Mouse (Mus musculus) heart, postnatal 0 days (tissue): ENCODE data around the gene Dyrk1a. TPM values are rescaled to one million over a fixed set of nuclear protein-coding genes. Genes with fewer than 3 reads are reported as not detected.

Experiments
- ATAC-seq: fragments of 200-750 bp; cut with Nextera tagmentation; 2 replicates; pipeline ENCODE4 v1.8.0; 2017; ENCODE audit warnings: low read depth, moderate number of reproducible peaks, moderate library complexity; ENCODE audit not compliant: insufficient read depth
- DNase-seq: peaks from one replicate; pipeline ENCODE4 v3.0.0-alpha.2; 2016; ENCODE audit warnings: low spot score
- H3K27ac ChIP-seq: fragments of 300-500 bp; sonication (generic); 2 replicates; pipeline ENCODE4 v1.5.1; 2014; ENCODE audit warnings: low read depth, mild to moderate bottlenecking
- H3K27me3 ChIP-seq: fragments of 300-500 bp; sonication (generic); 2 replicates; pipeline ENCODE4 v1.6.1; 2014; ENCODE audit warnings: low read length, mixed read lengths; ENCODE audit not compliant: control insufficient read depth, insufficient read depth
- H3K36me3 ChIP-seq: fragments of 300-500 bp; sonication (generic); replicated peaks from 2 replicates; pipeline ENCODE4 v1.6.1; 2014; ENCODE audit warnings: low read length, mixed read lengths; ENCODE audit not compliant: control insufficient read depth, insufficient read depth
- H3K4me1 ChIP-seq: fragments of 300-500 bp; sonication (generic); 2 replicates; pipeline ENCODE4 v1.6.1; 2014; ENCODE audit warnings: antibody characterized with exemption; ENCODE audit not compliant: control insufficient read depth, insufficient read depth
- H3K4me2 ChIP-seq: fragments of 300-500 bp; sonication (generic); 2 replicates; pipeline ENCODE4 v1.6.1; 2014; ENCODE audit warnings: low read depth, mild to moderate bottlenecking, low read length, moderate library complexity
- H3K4me3 ChIP-seq: fragments of 300-500 bp; sonication (generic); 2 replicates; pipeline ENCODE4 v1.5.1; 2014; ENCODE audit warnings: low read depth, low read length
- H3K9ac ChIP-seq: fragments of 300-500 bp; sonication (generic); replicated peaks from 2 replicates; pipeline ENCODE4 v1.6.1; 2014; ENCODE audit warnings: low read depth, low read length, mixed read lengths
- H3K9me3 ChIP-seq: fragments of 300-500 bp; sonication (generic); replicated peaks from 2 replicates; pipeline ENCODE4 v1.6.1; 2016; ENCODE audit warnings: low read length; ENCODE audit not compliant: control insufficient read depth
- CTCF ChIP-seq: IDR thresholded peaks from 2 replicates; pipeline ENCODE4 v1.5.1; 2016; ENCODE audit warnings: antibody characterized with exemption, control low read depth, low read depth
- EP300 ChIP-seq: IDR thresholded peaks from 2 replicates; pipeline ENCODE4 v1.6.1; 2016; ENCODE audit warnings: antibody characterized with exemption, low read depth
- WGBS: fragments of 180-500 bp; shearing (Covaris S2); extraction: QIAGEN DNeasy Blood & Tissue Kit; methylation state at CpG from one replicate; pipeline ENCODE4 v1.1.7; 2014; 5-methylcytosine and 5-hydroxymethylcytosine counted together
- polyA plus RNA-seq: library from polyadenylated mRNA; unstranded; fragments of >200 nt; fragmentation: Nextera tagmentation; extraction: Ambion mirVana; gene quantifications from 2 replicates; pipeline ENCODE4 v1.2.1, GENCODE M21; 2015
- total RNA-seq: library from RNA; depleted of rRNA; stranded (reverse); fragments of >200 nt; gene quantifications from 2 replicates; pipeline ENCODE4 v1.2.3, GENCODE M21; 2014; ENCODE audit warnings: low replicate concordance

Dyrk1a gene
- total and polyA plus RNA-seq, 2 experiments from 2014 or later = 7.7 to 55.2 TPM

DNA sequence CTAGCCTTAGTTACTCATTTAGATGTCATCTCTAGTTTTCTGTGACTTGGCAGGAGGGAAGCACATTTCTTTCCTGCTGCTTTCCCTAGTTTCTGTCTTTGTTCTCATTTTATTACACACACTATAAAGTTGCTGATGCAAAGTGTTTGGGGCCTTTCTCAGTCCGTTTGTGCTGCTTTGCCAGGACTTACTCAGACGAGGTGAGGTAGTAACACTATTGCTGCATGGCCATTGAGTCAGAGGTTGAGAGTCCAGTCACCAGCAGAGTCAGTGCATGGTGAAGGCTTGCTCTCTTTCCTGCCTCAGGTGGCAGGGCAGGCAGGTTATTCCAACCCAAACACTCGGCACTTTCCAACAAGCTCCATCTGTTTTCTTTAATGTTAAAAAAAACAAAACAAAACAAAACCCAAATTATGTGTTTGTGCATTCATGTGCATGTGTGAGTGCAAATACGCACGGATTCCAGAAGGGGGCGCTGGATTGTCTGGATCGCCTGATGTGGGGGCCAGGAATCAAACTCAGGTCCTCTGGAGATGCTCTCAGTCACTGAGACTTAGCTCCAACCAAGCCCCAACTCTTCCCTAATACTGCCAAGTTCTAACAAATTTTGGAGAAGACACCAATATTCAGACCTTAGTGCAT lies 16.7 kb downstream of the Dyrk1a start:
- 63% methylated on average over 7 of the region's 7 CpGs for WGBS
- H3K27ac ChIP-seq = 0 out of 2 replicates have a peak overlapping the region, but pooled peaks have one; percentile 1
- H3K4me1 ChIP-seq = peaks cover 90% of the 10 kb centered on the region
- H3K27me3 ChIP-seq = no peaks in the 10 kb centered on the region
- ATAC-seq (no peak), DNase-seq (no peak)
- no peak overlapping the region for H3K9ac ChIP-seq
- H3K4me3 ChIP-seq = no peak overlapping the region
- 0 out of 2 replicates have a peak, but pooled peaks have one; percentile 19 for TF ChIP-seq CTCF
- TF ChIP-seq EP300 = no peak
- H3K36me3 ChIP-seq = no peaks in the 10 kb centered on the region
- H3K4me2 ChIP-seq = no peak overlapping the region
- no peaks in the 10 kb centered on the region for H3K9me3 ChIP-seq

DNA sequence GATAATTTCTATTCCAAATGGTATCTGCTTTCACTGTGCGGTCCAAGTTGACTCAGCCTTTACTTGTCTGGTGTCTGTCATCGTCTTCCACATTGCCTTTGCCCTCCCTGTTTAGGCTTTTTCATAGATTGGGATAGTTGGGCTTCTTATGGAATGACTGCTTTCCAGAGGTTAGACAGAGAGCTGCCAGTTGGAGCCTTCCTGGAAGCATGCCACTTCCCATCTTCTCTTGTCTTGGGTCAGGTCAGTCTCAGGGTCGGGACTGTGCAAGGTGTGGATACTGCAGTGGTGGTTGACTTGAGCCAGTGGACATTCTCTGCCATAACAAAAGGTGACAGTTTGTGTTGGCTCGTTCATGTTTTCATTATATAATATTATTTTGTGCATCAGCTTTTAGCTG lies 17.7 kb downstream of the Dyrk1a start:
- Histone ChIP-seq H3K27me3 (no peaks in the 10 kb centered on the region), H3K4me1 (peaks cover 91% of the 10 kb centered on the region), H3K9ac (no peak overlapping the region), H3K4me3 (no peak overlapping the region), H3K4me2 (no peak overlapping the region), H3K36me3 (no peaks in the 10 kb centered on the region), H3K9me3 (no peaks in the 10 kb centered on the region), H3K27ac (0 out of 2 replicates have a peak overlapping the region, but pooled peaks have one; percentile 1)
- WGBS = 53% methylated on average over 4 of the region's 4 CpGs
- DNase-seq (no peak), ATAC-seq (no peak)
- TF ChIP-seq CTCF (no peak), EP300 (no peak)

DNA sequence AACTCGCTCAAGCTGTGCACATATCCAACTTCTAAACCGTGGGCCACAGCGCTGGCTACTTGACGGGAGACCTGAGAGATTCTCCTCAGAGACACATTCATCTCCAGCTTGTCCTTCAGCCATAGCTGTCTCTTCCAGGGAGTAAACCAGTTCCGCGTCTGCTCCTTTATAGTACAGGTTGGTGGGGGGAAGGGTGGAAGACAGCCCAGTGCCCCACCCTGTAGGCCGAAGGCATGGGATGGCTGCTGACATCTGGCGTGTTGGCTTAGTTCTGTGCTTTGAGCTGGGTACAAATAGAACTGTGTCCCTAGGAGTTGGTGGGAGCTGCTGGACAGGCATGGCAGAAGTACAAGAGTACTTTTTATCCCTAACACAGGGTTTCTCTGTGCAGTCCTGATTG lies 18.4 kb downstream of the Dyrk1a start:
- TF ChIP-seq EP300 (no peak), CTCF (no peak)
- Histone ChIP-seq H3K4me1 (peaks cover 89% of the 10 kb centered on the region), H3K9me3 (no peaks in the 10 kb centered on the region), H3K36me3 (no peaks in the 10 kb centered on the region), H3K4me2 (no peak overlapping the region), H3K27ac (peak overlapping the region; percentile 12; the same call in 1 of the 2 replicates), H3K27me3 (no peaks in the 10 kb centered on the region), H3K9ac (no peak overlapping the region), H3K4me3 (no peak overlapping the region)
- DNase-seq = no peak
- WGBS = 48% methylated on average over 8 of the region's 8 CpGs
- ATAC-seq = peak; percentile 39; the same call in 1 of the 2 replicates

DNA sequence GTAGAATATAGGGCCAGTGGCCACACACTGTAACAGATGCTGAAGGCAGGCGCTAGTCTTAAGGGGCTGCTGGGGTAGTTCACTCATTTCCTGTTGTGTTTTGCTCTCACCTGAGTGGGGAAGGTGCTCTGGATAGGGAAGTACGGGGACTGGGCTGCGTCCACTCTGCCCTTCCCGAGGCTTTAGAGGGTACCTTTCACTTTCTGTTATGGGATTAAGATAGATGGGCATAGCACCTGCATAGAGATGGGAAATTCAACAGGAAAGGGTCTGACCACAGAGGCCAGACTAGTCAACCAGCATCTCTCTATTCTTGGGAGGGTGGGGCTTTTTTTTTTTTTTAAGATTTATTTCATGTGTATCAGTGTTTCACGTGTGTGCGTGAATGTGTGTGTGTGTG lies 19.2 kb downstream of the Dyrk1a start:
- Histone ChIP-seq H3K27me3 (no peaks in the 10 kb centered on the region), H3K4me3 (no peak overlapping the region), H3K36me3 (no peaks in the 10 kb centered on the region), H3K9me3 (no peaks in the 10 kb centered on the region), H3K4me2 (no peak overlapping the region), H3K4me1 (peaks cover 81% of the 10 kb centered on the region), H3K27ac (no peak overlapping the region), H3K9ac (no peak overlapping the region)
- DNase-seq = no peak
- 71% methylated on average over 6 of the region's 6 CpGs for WGBS
- TF ChIP-seq EP300 (no peak), CTCF (no peak)
- ATAC-seq = no peak

DNA sequence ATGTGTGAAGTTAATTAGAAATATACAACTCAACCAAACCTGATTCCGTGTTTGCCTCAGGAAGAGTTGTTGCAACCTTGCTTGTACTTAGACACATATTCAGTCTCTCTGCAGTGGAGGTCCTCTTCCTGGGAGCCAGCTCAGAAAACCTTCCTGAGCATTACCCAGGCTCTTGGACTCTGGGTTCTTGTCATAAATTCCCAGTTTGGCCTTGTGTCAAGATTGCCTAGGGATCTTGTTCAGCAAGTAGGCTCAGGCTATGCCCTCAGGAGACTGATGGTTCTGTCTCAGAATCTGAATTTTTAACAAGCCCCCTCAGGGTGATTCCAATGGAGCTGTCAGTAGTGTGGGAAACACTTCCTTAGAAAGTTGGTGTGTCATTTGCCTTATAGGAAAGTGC lies 19.8 kb downstream of the Dyrk1a start:
- H3K4me2 ChIP-seq = no peak overlapping the region
- no peak overlapping the region for H3K4me3 ChIP-seq
- H3K9ac ChIP-seq = no peak overlapping the region
- H3K9me3 ChIP-seq = no peaks in the 10 kb centered on the region
- H3K27me3 ChIP-seq = no peaks in the 10 kb centered on the region
- H3K4me1 ChIP-seq = peaks cover 77% of the 10 kb centered on the region
- TF ChIP-seq EP300 (no peak), CTCF (no peak)
- 0 out of 2 replicates have a peak overlapping the region, but pooled peaks have one; percentile 13 for H3K27ac ChIP-seq
- 81% methylated on average over 1 of the region's 1 CpGs for WGBS
- no peak for DNase-seq
- ATAC-seq = no peak
- H3K36me3 ChIP-seq = 0 out of 2 replicates have a peak, but pooled peaks cover 3% of the 10 kb centered on the region

DNA sequence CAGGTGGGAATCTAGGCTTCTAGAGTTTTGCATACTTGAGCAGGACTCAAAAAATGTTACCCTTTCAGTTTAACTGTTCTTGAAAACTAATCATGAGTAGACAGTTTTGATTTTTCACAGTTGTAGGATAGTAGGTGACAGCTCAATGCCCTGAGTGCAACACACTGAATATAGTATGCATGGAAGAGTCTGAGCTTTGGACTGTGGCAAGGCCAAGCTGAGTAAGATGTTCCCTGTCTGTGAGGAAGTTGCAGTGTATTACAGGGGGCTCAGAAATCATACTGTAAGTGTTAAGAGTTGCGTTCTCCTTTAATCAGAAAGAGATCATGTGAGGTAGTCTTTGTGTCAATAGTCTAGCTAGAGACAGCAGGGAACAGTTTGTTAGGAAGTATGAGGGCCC lies 20.4 kb downstream of the Dyrk1a start:
- no peak overlapping the region for H3K9ac ChIP-seq
- H3K4me1 ChIP-seq = peaks cover 72% of the 10 kb centered on the region
- H3K4me2 ChIP-seq = no peak overlapping the region
- 45% methylated on average over 1 of the region's 1 CpGs for WGBS
- TF ChIP-seq CTCF (no peak), EP300 (no peak)
- H3K36me3 ChIP-seq = 0 out of 2 replicates have a peak, but pooled peaks cover 6% of the 10 kb centered on the region
- H3K27ac ChIP-seq = no peak overlapping the region
- no peaks in the 10 kb centered on the region for H3K9me3 ChIP-seq
- H3K4me3 ChIP-seq = no peak overlapping the region
- ATAC-seq (no peak), DNase-seq (no peak)
- no peaks in the 10 kb centered on the region for H3K27me3 ChIP-seq
